Mouse (Mus musculus) midbrain, embryonic 13.5 days (tissue): ENCODE measurements around the gene Ccr6. TPM values are rescaled to one million over a fixed set of nuclear protein-coding genes. Genes with fewer than 3 reads are reported as not detected.

ENCODE experiments used
- polyA plus RNA-seq: library from polyadenylated mRNA; unstranded; fragments of >200 nt; fragmentation: Nextera tagmentation; extraction: Ambion mirVana; gene quantifications from 2 replicates; pipeline ENCODE4 v1.2.1, GENCODE M21; 2015

The Ccr6 gene
- polyA plus RNA-seq, 1 experiment from 2014 or later, result not detected

Other genes with a start within 250 kb of the Ccr6 start
- 0.15 and 0.22 TPM in 2 replicates for gene Gm49673, start 88.3 kb upstream of the Ccr6 start, polyA plus RNA-seq
- 9.7 and 11.5 TPM in 2 replicates for gene Rnaset2a, start 87.9 kb upstream of the Ccr6 start, polyA plus RNA-seq
- 27.5 and 28.5 TPM in 2 replicates for gene Fgfr1op, start 70.5 kb upstream of the Ccr6 start, polyA plus RNA-seq
- gene Mpc1, start 46.9 kb downstream of the Ccr6 start, polyA plus RNA-seq, result 192 and 196 TPM in 2 replicates
- gene Sft2d1, start 75.1 kb downstream of the Ccr6 start, polyA plus RNA-seq, result 153 and 155 TPM in 2 replicates
- 7.9 and 9.1 TPM in 2 replicates for gene Prr18, start 101.4 kb downstream of the Ccr6 start, polyA plus RNA-seq
- 0.46 and 0.66 TPM in 2 replicates for gene T2, start 119.9 kb downstream of the Ccr6 start, polyA plus RNA-seq
- gene T, start 198.4 kb downstream of the Ccr6 start, polyA plus RNA-seq, result 0.43 and 0.72 TPM in 2 replicates